Mouse (Mus musculus): ENCODE data around the gene Atf3. TPM values are rescaled to one million over a fixed set of nuclear protein-coding genes. Genes with fewer than 3 reads are reported as not detected.

Atf3 gene
- polyA plus RNA-seq, 1 experiment from 2014 or later: 2.3 TPM

GRCm38 (mm10) chr1:191132934-191133333 lies 84.9 kb downstream of the Atf3 start:
- WGBS (ENCODE audit: insufficient replicate concordance): 11% methylated on average over 5 of the region's 5 CpGs
- H3K9me3 ChIP-seq (replicated peaks): peaks cover 9% of the 10 kb centered on the region; the same call in 1 of the 2 replicates
- no peak overlapping the region for H3K9ac ChIP-seq
- peaks cover 19% of the 10 kb centered on the region for H3K4me1 ChIP-seq
- H3K36me3 ChIP-seq: no peaks in the 10 kb centered on the region
- no peak overlapping the region for H3K27ac ChIP-seq
- no peak overlapping the region for H3K4me3 ChIP-seq
- peaks cover 10% of the 10 kb centered on the region for H3K27me3 ChIP-seq (replicated peaks)
- peak; percentile 76 for ATAC-seq
- peak overlapping the region; percentile 24 for H3K4me2 ChIP-seq

GRCm38 (mm10) chr1:191132240-191132639 lies 85.6 kb downstream of the Atf3 start:
- peaks cover 10% of the 10 kb centered on the region for H3K27me3 ChIP-seq (replicated peaks)
- H3K9ac ChIP-seq: no peak overlapping the region
- H3K4me3 ChIP-seq: no peak overlapping the region
- H3K4me2 ChIP-seq: no peak overlapping the region
- no peak overlapping the region for H3K27ac ChIP-seq
- H3K36me3 ChIP-seq: no peaks in the 10 kb centered on the region
- 52% methylated on average over 5 of the region's 5 CpGs for WGBS (ENCODE audit: insufficient replicate concordance)
- peaks cover 19% of the 10 kb centered on the region for H3K4me1 ChIP-seq
- peaks cover 9% of the 10 kb centered on the region; the same call in 1 of the 2 replicates for H3K9me3 ChIP-seq (replicated peaks)
- no peak for ATAC-seq

GRCm38 (mm10) chr1:191131692-191132091 lies 86.1 kb downstream of the Atf3 start:
- Histone ChIP-seq H3K9me3 (replicated peaks) (peaks cover 9% of the 10 kb centered on the region; the same call in 1 of the 2 replicates), H3K9ac (no peak overlapping the region), H3K27me3 (replicated peaks) (peaks cover 10% of the 10 kb centered on the region), H3K4me3 (no peak overlapping the region), H3K4me2 (no peak overlapping the region), H3K4me1 (peaks cover 19% of the 10 kb centered on the region), H3K27ac (no peak overlapping the region), H3K36me3 (no peaks in the 10 kb centered on the region)
- no peak for ATAC-seq
- 68% methylated on average over 2 of the region's 2 CpGs for WGBS (ENCODE audit: insufficient replicate concordance)

GRCm38 (mm10) chr1:191125811-191126638 lies 91.8 kb downstream of the Atf3 start:
- peak overlapping the region; percentile 64 for H3K4me2 ChIP-seq
- peaks cover 25% of the 10 kb centered on the region for H3K27me3 ChIP-seq (replicated peaks)
- H3K27ac ChIP-seq: no peak overlapping the region
- H3K9me3 ChIP-seq (replicated peaks): peaks cover 9% of the 10 kb centered on the region; the same call in 1 of the 2 replicates
- no peaks in the 10 kb centered on the region for H3K36me3 ChIP-seq
- no peak overlapping the region for H3K9ac ChIP-seq
- H3K4me1 ChIP-seq: 0 out of 2 replicates have a peak, but pooled peaks cover 7% of the 10 kb centered on the region
- ATAC-seq: peak; percentile 84
- peak overlapping the region; percentile 37 for H3K4me3 ChIP-seq
- 9% methylated on average over 38 of the region's 38 CpGs for WGBS (ENCODE audit: insufficient replicate concordance)

GRCm38 (mm10) chr1:191124288-191124687 lies 93.6 kb downstream of the Atf3 start:
- H3K9me3 ChIP-seq (replicated peaks): peaks cover 2% of the 10 kb centered on the region; the same call in 1 of the 2 replicates
- 48% methylated on average over 4 of the region's 4 CpGs for WGBS (ENCODE audit: insufficient replicate concordance)
- no peaks in the 10 kb centered on the region for H3K36me3 ChIP-seq
- H3K4me3 ChIP-seq: no peak overlapping the region
- H3K27me3 ChIP-seq (replicated peaks): peaks cover 25% of the 10 kb centered on the region
- H3K27ac ChIP-seq: no peak overlapping the region
- ATAC-seq: no peak
- H3K4me1 ChIP-seq: peaks cover 7% of the 10 kb centered on the region; the same call in 1 of the 2 replicates
- no peak overlapping the region for H3K9ac ChIP-seq
- H3K4me2 ChIP-seq: no peak overlapping the region

- 68% methylated on average over 2 of the region's 2 CpGs for WGBS (ENCODE audit: insufficient replicate concordance)
- Histone ChIP-seq H3K4me3 (no peak overlapping the region), H3K36me3 (no peaks in the 10 kb centered on the region), H3K9me3 (replicated peaks) (no peaks in the 10 kb centered on the region), H3K27ac (no peak overlapping the region), H3K27me3 (replicated peaks) (peaks cover 25% of the 10 kb centered on the region), H3K9ac (no peak overlapping the region), H3K4me1 (peaks cover 13% of the 10 kb centered on the region), H3K4me2 (no peak overlapping the region)
- ATAC-seq: no peak
Observed at GRCm38 (mm10) chr1:191123696-191124095, 94.1 kb downstream of the Atf3 start.

- whole genome bisulfite sequencing (ENCODE audit: insufficient replicate concordance): 45% methylated on average over 3 of the region's 3 CpGs
- Histone ChIP-seq H3K9me3 (replicated peaks) (no peaks in the 10 kb centered on the region), H3K27ac (no peak overlapping the region), H3K9ac (no peak overlapping the region), H3K36me3 (no peaks in the 10 kb centered on the region), H3K27me3 (replicated peaks) (peaks cover 25% of the 10 kb centered on the region), H3K4me2 (no peak overlapping the region), H3K4me3 (no peak overlapping the region), H3K4me1 (peaks cover 14% of the 10 kb centered on the region)
- ATAC-seq: no peak
Observed at GRCm38 (mm10) chr1:191122744-191123143, 95.1 kb downstream of the Atf3 start.

Other genes with a start within 250 kb of the Atf3 start
- 3.9 and 4.0 TPM in 2 replicates for gene Vash2, start 238.7 kb downstream of the Atf3 start, polyA plus RNA-seq (2016; fragmentation: Nextera tagmentation; extraction: Ambion mirVana)
- 7.5 and 7.6 TPM in 2 replicates for gene Flvcr1, start 191.9 kb downstream of the Atf3 start, polyA plus RNA-seq (2016; fragmentation: Nextera tagmentation; extraction: Ambion mirVana)
- not detected in 2 replicates for gene Spata45, start 181.4 kb downstream of the Atf3 start, polyA plus RNA-seq (2016; fragmentation: Nextera tagmentation; extraction: Ambion mirVana)
- gene Tatdn3, start 155.1 kb downstream of the Atf3 start, polyA plus RNA-seq (2016; fragmentation: Nextera tagmentation; extraction: Ambion mirVana): 8.9 and 9.8 TPM in 2 replicates
- gene Nsl1, start 155.0 kb downstream of the Atf3 start, polyA plus RNA-seq (2016; fragmentation: Nextera tagmentation; extraction: Ambion mirVana): 22.0 and 24.2 TPM in 2 replicates
- gene Batf3, start 120.2 kb downstream of the Atf3 start, polyA plus RNA-seq (2016; fragmentation: Nextera tagmentation; extraction: Ambion mirVana): 2.6 and 3.7 TPM in 2 replicates
- gene Fam71a, start 53.2 kb downstream of the Atf3 start, polyA plus RNA-seq (2016; fragmentation: Nextera tagmentation; extraction: Ambion mirVana): not detected in 2 replicates
- 37.1 and 39.7 TPM in 2 replicates for gene Nenf, start 100.2 kb upstream of the Atf3 start, polyA plus RNA-seq (2016; fragmentation: Nextera tagmentation; extraction: Ambion mirVana)
- gene Tmem206, start 107.9 kb upstream of the Atf3 start, polyA plus RNA-seq (2016; fragmentation: Nextera tagmentation; extraction: Ambion mirVana): 9.8 and 10.5 TPM in 2 replicates
- 33.1 and 33.9 TPM in 2 replicates for gene Ppp2r5a, start 185.2 kb upstream of the Atf3 start, polyA plus RNA-seq (2016; fragmentation: Nextera tagmentation; extraction: Ambion mirVana)

Data from liver, embryonic 12.5 days (tissue).